Mouse (Mus musculus) liver, embryonic 13.5 days (tissue): Measurements from ENCODE around the gene Acin1. TPM values are rescaled to one million over a fixed set of nuclear protein-coding genes. Genes with fewer than 3 reads are reported as not detected.

Experiments
- ATAC-seq: fragments of 200-750 bp; cut with Nextera tagmentation; 2 replicates; pipeline ENCODE4 v1.8.0; 2017; ENCODE audit warnings: low read depth, mild to moderate bottlenecking, moderate number of reproducible peaks, moderate library complexity
- DNase-seq: peaks from one replicate; pipeline ENCODE4 v3.0.0; 2022
- H3K27ac ChIP-seq: fragments of 300-500 bp; sonication (generic); 2 replicates; pipeline ENCODE4 v1.5.1; 2015; ENCODE audit warnings: moderate library complexity, mild to moderate bottlenecking, inconsistent platforms
- H3K27me3 ChIP-seq: fragments of 300-500 bp; sonication (generic); 2 replicates; pipeline ENCODE4 v1.6.1; 2015; ENCODE audit warnings: mild to moderate bottlenecking, inconsistent platforms
- H3K36me3 ChIP-seq: fragments of 300-500 bp; sonication (generic); 2 replicates; pipeline ENCODE4 v1.6.1; 2015; ENCODE audit warnings: mild to moderate bottlenecking, inconsistent platforms
- H3K4me1 ChIP-seq: fragments of 300-500 bp; sonication (generic); replicated peaks from 2 replicates; pipeline ENCODE4 v1.6.1; 2015; ENCODE audit warnings: inconsistent platforms
- H3K4me2 ChIP-seq: fragments of 300-500 bp; sonication (generic); 2 replicates; pipeline ENCODE4 v1.6.1; 2015; ENCODE audit warnings: inconsistent platforms, mild to moderate bottlenecking, moderate library complexity
- H3K4me3 ChIP-seq: fragments of 300-500 bp; sonication (generic); replicated peaks from 2 replicates; pipeline ENCODE4 v1.5.1; 2015; ENCODE audit warnings: mild to moderate bottlenecking, inconsistent platforms
- H3K9ac ChIP-seq: fragments of 300-500 bp; sonication (generic); 2 replicates; pipeline ENCODE4 v1.6.1; 2015; ENCODE audit warnings: mild to moderate bottlenecking, inconsistent platforms
- H3K9me3 ChIP-seq: fragments of 300-500 bp; sonication (generic); replicated peaks from 2 replicates; pipeline ENCODE4 v1.6.1; 2016; ENCODE audit warnings: inconsistent platforms
- WGBS: fragments of 180-500 bp; shearing (Covaris S2); methylation state at CpG from one replicate; pipeline ENCODE4 v1.1.7; 2015; ENCODE audit not compliant: insufficient replicate concordance; 5-methylcytosine and 5-hydroxymethylcytosine counted together
- polyA plus RNA-seq: library from polyadenylated mRNA; unstranded; fragments of >200 nt; fragmentation: Nextera tagmentation; extraction: Ambion mirVana; gene quantifications from 2 replicates; pipeline ENCODE4 v1.2.1, GENCODE M21; 2015

Acin1 gene
- polyA plus RNA-seq, 1 experiment from 2014 or later, result 62.5 TPM

GRCm38 (mm10) chr14:54642224-54642944, 44.3 kb downstream of the Acin1 start:
- H3K4me1 ChIP-seq, result peaks cover 11% of the 10 kb centered on the region
- WGBS, result 92% methylated on average over 25 of the region's 25 CpGs
- ATAC-seq (no peak), DNase-seq (no peak)
- no peaks in the 10 kb centered on the region for H3K9me3 ChIP-seq
- peaks cover 54% of the 10 kb centered on the region for H3K36me3 ChIP-seq
- H3K4me3 ChIP-seq, result no peak overlapping the region
- peaks cover 20% of the 10 kb centered on the region for H3K27me3 ChIP-seq
- no peak overlapping the region for H3K9ac ChIP-seq
- H3K27ac ChIP-seq, result no peak overlapping the region
- no peak overlapping the region for H3K4me2 ChIP-seq

GRCm38 (mm10) chr14:54641305-54641969, 45.3 kb downstream of the Acin1 start, which contains the start of gene Cdh24:
TSS of gene Cdh24 (minus strand) at chr14:54641364.
- peak within 1 kb of the TSS; percentile 66 for H3K27ac ChIP-seq
- ATAC-seq (peak; percentile 95), DNase-seq (peak; percentile 80)

GRCm38 (mm10) chr14:54640946-54641304, 45.8 kb downstream of the Acin1 start, which contains the start of gene Gm17606:
TSS of gene Gm17606 (plus strand) at chr14:54640952.
- Histone ChIP-seq H3K27me3 (peaks cover 20% of the 10 kb centered on the region), H3K9ac (peak within 1 kb of the TSS; percentile 78), H3K9me3 (no peaks in the 10 kb centered on the region), H3K4me3 (peak within 1 kb of the TSS; percentile 71), H3K4me2 (peak within 1 kb of the TSS; percentile 100), H3K4me1 (peaks cover 11% of the 10 kb centered on the region), H3K36me3 (peaks cover 40% of the 10 kb centered on the region), H3K27ac (peak within 1 kb of the TSS; percentile 66)
- DNase-seq, result no peak
- WGBS, result 1% methylated on average over 28 of the region's 28 CpGs
- ATAC-seq, result no peak

More at GRCm38 (mm10) chr14:54641305-54641969, 45.3 kb downstream of the Acin1 start, which contains the start of gene Cdh24:
- Histone ChIP-seq H3K27me3 (peaks cover 20% of the 10 kb centered on the region), H3K4me3 (peak within 1 kb of the TSS; percentile 71), H3K9ac (peak within 1 kb of the TSS; percentile 78), H3K36me3 (peaks cover 45% of the 10 kb centered on the region), H3K9me3 (no peaks in the 10 kb centered on the region), H3K4me2 (peak within 1 kb of the TSS; percentile 100), H3K4me1 (peaks cover 11% of the 10 kb centered on the region)
- WGBS, result 1% methylated on average over 48 of the region's 52 CpGs

- Histone ChIP-seq H3K4me1 (peaks cover 11% of the 10 kb centered on the region), H3K4me2 (peak overlapping the region; percentile 100; the same call in 1 of the 2 replicates), H3K9ac (peak overlapping the region; percentile 17; the same call in 1 of the 2 replicates), H3K9me3 (no peaks in the 10 kb centered on the region), H3K27ac (no peak overlapping the region), H3K4me3 (no peak overlapping the region), H3K27me3 (peaks cover 20% of the 10 kb centered on the region), H3K36me3 (peaks cover 31% of the 10 kb centered on the region)
- ATAC-seq, result no peak
- DNase-seq, result no peak
- WGBS, result 41% methylated on average over 4 of the region's 4 CpGs
Measured at GRCm38 (mm10) chr14:54640121-54640520, 46.6 kb downstream of the Acin1 start.

- Histone ChIP-seq H3K27me3 (peaks cover 20% of the 10 kb centered on the region), H3K4me3 (no peak overlapping the region), H3K27ac (no peak overlapping the region), H3K36me3 (peaks cover 17% of the 10 kb centered on the region), H3K9ac (no peak overlapping the region), H3K9me3 (no peaks in the 10 kb centered on the region), H3K4me1 (peaks cover 11% of the 10 kb centered on the region), H3K4me2 (no peak overlapping the region)
- no peak for DNase-seq
- no peak for ATAC-seq
- WGBS, result 63% methylated on average over 5 of the region's 5 CpGs
Measured at GRCm38 (mm10) chr14:54638210-54638609, 48.5 kb downstream of the Acin1 start.

GRCm38 (mm10) chr14:54636954-54637353, 49.8 kb downstream of the Acin1 start:
- Histone ChIP-seq H3K4me3 (no peak overlapping the region), H3K4me1 (peaks cover 11% of the 10 kb centered on the region), H3K36me3 (peaks cover 15% of the 10 kb centered on the region), H3K9ac (no peak overlapping the region), H3K27me3 (peaks cover 20% of the 10 kb centered on the region), H3K27ac (no peak overlapping the region), H3K4me2 (no peak overlapping the region), H3K9me3 (no peaks in the 10 kb centered on the region)
- ATAC-seq (no peak), DNase-seq (no peak)
- 40% methylated on average over 8 of the region's 8 CpGs for WGBS

GRCm38 (mm10) chr14:54634182-54634581, 52.5 kb downstream of the Acin1 start:
- Histone ChIP-seq H3K36me3 (peaks cover 17% of the 10 kb centered on the region), H3K4me1 (no peaks in the 10 kb centered on the region; the same call in 1 of the 2 replicates), H3K27ac (no peak overlapping the region), H3K4me2 (no peak overlapping the region), H3K4me3 (no peak overlapping the region), H3K9ac (no peak overlapping the region), H3K9me3 (no peaks in the 10 kb centered on the region), H3K27me3 (peaks cover 6% of the 10 kb centered on the region)
- ATAC-seq, result no peak
- WGBS, result 62% methylated on average over 4 of the region's 4 CpGs
- DNase-seq, result no peak

- Histone ChIP-seq H3K4me3 (no peak overlapping the region), H3K9ac (no peak overlapping the region), H3K27me3 (peaks cover 7% of the 10 kb centered on the region; the same call in 1 of the 2 replicates), H3K4me2 (no peak overlapping the region), H3K36me3 (peaks cover 17% of the 10 kb centered on the region), H3K9me3 (no peaks in the 10 kb centered on the region), H3K27ac (no peak overlapping the region), H3K4me1 (no peaks in the 10 kb centered on the region; the same call in 1 of the 2 replicates)
- no peak for ATAC-seq
- no peak for DNase-seq
- WGBS, result 93% methylated on average over 37 of the region's 37 CpGs
Measured at GRCm38 (mm10) chr14:54632252-54632651, 54.5 kb downstream of the Acin1 start.

- H3K4me1 ChIP-seq, result no peaks in the 10 kb centered on the region; the same call in 1 of the 2 replicates
- ATAC-seq, result no peak
Measured at GRCm38 (mm10) chr14:54631240-54631599, 55.5 kb downstream of the Acin1 start.

GRCm38 (mm10) chr14:54630583-54631239, 56.0 kb downstream of the Acin1 start:
- H3K36me3 ChIP-seq, result peaks cover 17% of the 10 kb centered on the region
- WGBS, result 53% methylated on average over 11 of the region's 11 CpGs
- H3K4me1 ChIP-seq, result no peaks in the 10 kb centered on the region; the same call in 1 of the 2 replicates
- DNase-seq (no peak), ATAC-seq (no peak)
- no peak overlapping the region for H3K27ac ChIP-seq
- H3K27me3 ChIP-seq, result peaks cover 17% of the 10 kb centered on the region
- H3K4me3 ChIP-seq, result no peak overlapping the region
- no peaks in the 10 kb centered on the region for H3K9me3 ChIP-seq
- H3K9ac ChIP-seq, result no peak overlapping the region
- H3K4me2 ChIP-seq, result no peak overlapping the region

More at GRCm38 (mm10) chr14:54631240-54631599, 55.5 kb downstream of the Acin1 start:
- Histone ChIP-seq H3K27ac (no peak overlapping the region), H3K4me2 (no peak overlapping the region), H3K9ac (no peak overlapping the region), H3K9me3 (no peaks in the 10 kb centered on the region), H3K36me3 (peaks cover 17% of the 10 kb centered on the region), H3K4me3 (no peak overlapping the region), H3K27me3 (peaks cover 13% of the 10 kb centered on the region)
- WGBS, result 76% methylated on average over 4 of the region's 4 CpGs
- no peak for DNase-seq

- H3K4me3 ChIP-seq, result no peak overlapping the region
- H3K27me3 ChIP-seq, result peaks cover 26% of the 10 kb centered on the region
- no peak for ATAC-seq
- no peak for DNase-seq
- H3K9me3 ChIP-seq, result no peaks in the 10 kb centered on the region
- H3K4me1 ChIP-seq, result no peaks in the 10 kb centered on the region; the same call in 1 of the 2 replicates
- H3K4me2 ChIP-seq, result no peak overlapping the region
- no peak overlapping the region for H3K27ac ChIP-seq
- no peak overlapping the region for H3K9ac ChIP-seq
- WGBS, result 75% methylated on average over 2 of the region's 2 CpGs
- H3K36me3 ChIP-seq, result peaks cover 17% of the 10 kb centered on the region
Measured at GRCm38 (mm10) chr14:54629797-54630196, 56.9 kb downstream of the Acin1 start.
